Mouse (Mus musculus) effector memory CD4-positive, alpha-beta T cell, adult 7 months (primary cell): Measurements from ENCODE around the gene 9130008F23Rik. TPM values are rescaled to one million over a fixed set of nuclear protein-coding genes. Genes with fewer than 3 reads are reported as not detected.

Experiments used
- polyA plus RNA-seq: library from polyadenylated mRNA; unstranded; fragments of 100-300 nt; shearing (Covaris generic); gene quantifications from one replicate; pipeline ENCODE4 v1.2.1, GENCODE M21; 2017

The 9130008F23Rik gene
- 0.62 TPM for polyA plus RNA-seq

GRCm38 (mm10) chr17:40879924-40880691 is at the start of gene 9130008F23Rik:
Gene 9130008F23Rik, minus strand, starts transcription at chr17:40880559.

DNA sequence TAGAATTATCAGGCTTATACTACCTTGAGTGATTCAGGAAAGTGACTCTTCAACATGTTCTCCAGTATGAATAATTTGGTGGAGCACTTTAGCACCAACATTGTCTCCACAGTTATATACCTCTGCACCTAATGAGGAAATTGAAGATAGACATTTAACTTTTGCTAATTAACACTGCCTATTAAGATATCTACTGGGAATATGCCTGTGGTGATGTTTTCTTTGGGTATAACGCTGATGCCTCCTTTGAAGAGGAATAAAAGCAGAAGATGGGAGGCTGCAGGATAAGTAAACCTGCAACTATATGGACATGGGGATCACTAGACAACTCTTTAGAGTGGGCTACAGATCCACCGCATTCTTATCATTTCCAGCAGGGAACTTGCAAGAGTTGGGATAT is 33.9 kb upstream of the 9130008F23Rik start, which contains the start of gene Glyatl3:
TSS of gene Glyatl3 (minus strand) at position 101 of the 400 bp plus-strand sequence.

Other genes starting within 250 kb of the 9130008F23Rik start
- not detected for gene Esp3, start 248.5 kb downstream of the 9130008F23Rik start, polyA plus RNA-seq
- not detected for gene Esp1, start 153.4 kb downstream of the 9130008F23Rik start, polyA plus RNA-seq
- gene Crisp2, start 73.6 kb downstream of the 9130008F23Rik start, polyA plus RNA-seq: 0.34 TPM
- not detected for gene Rhag, start 69.4 kb downstream of the 9130008F23Rik start, polyA plus RNA-seq
- gene Glyatl3, start 33.8 kb upstream of the 9130008F23Rik start, polyA plus RNA-seq: not detected
- 18.7 TPM for gene Mut, start 54.1 kb upstream of the 9130008F23Rik start, polyA plus RNA-seq
- 43.8 TPM for gene Cenpq, start 54.5 kb upstream of the 9130008F23Rik start, polyA plus RNA-seq